Mouse (Mus musculus): Measurements from ENCODE around the gene Slc35g3. TPM values are rescaled to one million over a fixed set of nuclear protein-coding genes. Genes with fewer than 3 reads are reported as not detected.
"Not testable (repeated sequence)": the region's sequence is repeated elsewhere in the genome, so short reads cannot be mapped to it uniquely, and the experiment has no call there.

Gene Slc35g3
- total RNA-seq, 2 experiments from 2014 or later, result not detected

DNA sequence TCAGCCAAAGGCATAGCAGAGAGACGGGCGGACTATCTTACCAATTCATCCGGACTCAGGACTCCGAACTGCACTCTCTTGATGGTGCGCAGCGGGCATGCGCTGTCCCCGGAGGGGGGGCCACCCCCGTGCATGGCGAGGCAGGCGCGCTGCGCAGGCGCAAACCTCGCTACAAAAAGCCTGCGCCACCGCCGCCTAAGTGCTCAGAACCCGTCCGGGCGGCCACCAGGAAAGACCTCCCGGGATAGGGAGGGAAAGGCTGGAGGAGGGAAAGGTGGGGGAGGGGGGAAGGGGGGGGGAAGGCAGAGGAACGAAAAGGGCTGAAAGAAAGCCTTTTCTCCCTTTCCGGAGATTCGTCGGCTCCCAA, 3.7 kb downstream of the Slc35g3 start:
- peak; percentile 96 for DNase-seq (ENCODE audit: extremely low spot score in 1 of 2, low spot score in 1 of 2)

DNA sequence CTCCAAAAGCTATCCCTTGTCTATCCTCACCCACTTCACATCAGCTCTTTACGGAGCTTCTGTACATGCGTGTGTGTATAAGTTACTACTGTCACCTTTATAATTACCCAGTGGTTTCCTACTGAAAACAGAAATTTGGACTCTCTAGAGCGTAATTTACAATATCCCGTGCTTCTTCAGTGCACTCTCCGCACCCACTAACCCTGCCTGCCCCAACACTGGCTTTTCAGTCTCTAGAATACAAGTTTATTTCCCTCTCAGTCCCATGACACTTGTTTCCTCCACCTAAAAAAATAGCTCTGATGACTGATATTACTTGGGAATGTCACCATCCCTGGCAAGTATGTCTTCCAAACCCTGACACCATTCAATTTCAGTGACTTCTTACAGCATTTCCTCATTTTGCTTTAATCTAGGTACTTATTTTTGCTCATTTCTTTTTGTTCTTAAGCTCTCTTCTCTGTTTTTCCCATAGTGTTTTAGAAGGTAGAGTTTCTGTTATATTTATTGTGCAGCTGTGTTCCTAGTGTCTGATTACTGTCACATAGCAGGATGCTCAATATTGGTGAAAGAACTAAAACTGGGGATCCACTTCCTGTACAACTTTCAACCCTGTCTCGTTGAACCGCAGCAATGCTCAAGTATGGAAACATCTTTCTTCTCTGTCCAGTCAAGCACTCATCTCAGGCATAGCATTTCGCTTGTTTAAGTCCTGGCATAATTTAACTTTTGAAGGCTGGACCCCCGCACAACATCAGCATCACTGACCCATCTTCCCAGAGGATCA, 4.3 kb downstream of the Slc35g3 start:
- no peak for DNase-seq (ENCODE audit: extremely low spot score in 1 of 2, low spot score in 1 of 2)

DNA sequence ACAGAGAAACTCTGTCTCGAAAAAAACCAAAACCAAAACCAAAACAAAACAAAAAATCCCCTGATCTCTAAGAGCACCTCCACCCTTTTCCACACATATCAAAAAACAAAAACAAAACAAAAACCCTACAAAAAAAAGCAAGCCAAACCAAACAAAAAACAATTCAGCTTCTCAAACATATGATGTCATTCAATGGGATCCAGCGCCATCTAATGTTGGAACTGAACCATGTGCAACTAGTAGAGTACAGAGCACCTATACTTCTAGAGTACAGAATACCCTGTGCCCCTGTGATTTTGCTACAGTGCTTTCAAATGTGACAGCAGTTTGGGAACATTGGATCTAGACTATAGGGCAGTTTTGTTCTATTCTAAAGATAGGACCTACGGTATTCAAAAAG, 7.1 kb downstream of the Slc35g3 start:
- no peak for DNase-seq (ENCODE audit: extremely low spot score in 1 of 2, low spot score in 1 of 2)

DNA sequence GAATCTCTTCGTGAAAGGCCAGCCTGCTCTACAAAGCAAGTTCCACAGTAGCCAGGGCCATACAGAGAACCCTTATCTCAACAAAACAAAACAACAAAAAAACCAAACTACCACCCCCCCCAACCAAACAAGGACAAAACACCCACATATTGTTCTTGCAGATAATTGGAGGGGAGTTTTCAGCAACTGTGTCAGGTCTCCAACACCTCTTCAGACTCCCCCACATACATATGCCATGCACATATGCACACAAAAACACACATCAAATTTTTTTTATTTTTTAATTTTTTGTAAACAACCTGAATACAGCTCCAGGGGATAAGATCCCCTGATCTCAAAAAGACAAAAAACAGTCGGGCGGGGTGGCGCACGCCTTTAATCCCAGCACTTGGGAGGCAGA, 7.5 kb downstream of the Slc35g3 start:
- no peak for DNase-seq (ENCODE audit: extremely low spot score in 1 of 2, low spot score in 1 of 2)

DNA sequence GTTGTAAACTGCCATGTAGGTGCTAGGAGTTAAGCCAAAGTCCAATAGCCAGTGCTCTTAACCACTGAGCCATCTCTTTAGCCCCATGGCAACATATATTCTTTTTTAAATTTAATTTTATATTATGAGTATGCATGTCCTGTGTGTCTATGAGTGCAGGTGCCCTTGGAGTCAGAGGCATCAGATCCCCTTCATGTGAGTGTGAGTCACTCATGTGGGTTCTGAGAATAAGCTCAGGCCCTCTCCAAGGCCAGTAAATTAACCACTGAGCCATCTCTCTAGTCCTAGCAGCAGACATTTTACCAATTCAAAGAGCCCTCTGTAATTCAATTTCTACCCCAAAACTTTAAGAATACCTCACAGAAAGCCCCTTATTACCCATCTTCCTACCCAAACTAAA, 9.1 kb downstream of the Slc35g3 start:
- no peak for DNase-seq (ENCODE audit: extremely low spot score in 1 of 2, low spot score in 1 of 2)

DNA sequence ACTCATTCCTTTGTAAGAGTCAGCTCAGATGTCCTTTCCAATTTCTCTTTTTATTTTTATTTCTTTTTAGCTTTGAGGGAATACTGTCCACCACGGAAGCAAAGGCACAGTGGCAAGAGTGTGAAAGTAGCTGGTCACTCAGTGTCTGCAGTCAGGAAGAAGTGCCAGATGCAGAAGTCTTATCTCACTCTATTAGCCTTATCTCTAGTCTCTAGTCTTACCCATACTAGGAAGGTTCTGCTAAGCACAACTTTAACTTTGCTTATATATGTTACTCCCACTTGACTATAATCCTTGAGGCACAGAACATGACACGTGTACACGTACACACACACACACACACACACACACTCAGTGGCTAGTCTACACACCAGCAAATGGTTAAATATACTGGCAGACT, 10.1 kb downstream of the Slc35g3 start:
- DNase-seq (ENCODE audit: extremely low spot score in 1 of 2, low spot score in 1 of 2), result no peak

DNA sequence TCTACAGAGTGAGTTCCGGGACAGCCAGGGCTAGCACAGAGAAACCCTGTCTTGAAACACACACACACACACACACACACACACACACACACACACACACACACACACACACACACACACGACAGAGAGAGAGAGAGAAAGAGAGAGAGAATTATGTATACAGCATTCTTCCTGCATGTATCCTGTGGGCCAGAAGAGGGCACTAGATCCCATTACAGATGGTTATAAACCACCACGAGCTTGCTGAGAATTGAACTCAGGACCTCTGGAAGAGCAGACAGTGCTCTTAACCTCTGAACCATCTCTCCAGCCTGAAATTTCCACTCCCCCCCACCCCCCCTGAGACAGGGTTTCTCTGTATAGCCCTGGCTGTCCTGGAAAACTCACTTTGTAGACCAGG, 30.4 kb downstream of the Slc35g3 start:
- not testable (repeated sequence) for DNase-seq (ENCODE audit: extremely low spot score in 1 of 2, low spot score in 1 of 2)

DNA sequence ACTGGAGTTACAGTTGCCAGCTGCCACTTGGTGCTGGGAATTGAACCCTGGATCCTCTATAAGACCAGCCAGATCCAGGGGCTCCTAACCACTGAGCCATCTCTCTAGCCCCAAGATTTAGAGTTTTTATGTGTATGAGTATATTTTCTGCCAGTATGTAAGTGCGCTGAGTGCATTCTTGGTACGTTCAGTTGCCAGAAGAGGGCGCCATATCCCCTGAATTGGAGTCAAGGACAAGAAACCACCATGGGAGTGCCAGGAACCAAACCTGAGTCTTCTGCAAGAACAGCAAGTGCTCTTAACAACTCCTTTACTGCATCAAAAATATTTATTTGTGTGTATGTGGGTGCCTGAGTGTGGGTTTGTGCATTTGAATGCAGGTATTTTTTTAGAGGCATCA, 32.7 kb downstream of the Slc35g3 start:
- peak in 1 of 2 experiments; percentile 50 for DNase-seq (ENCODE audit: extremely low spot score in 1 of 2, low spot score in 1 of 2)

DNA sequence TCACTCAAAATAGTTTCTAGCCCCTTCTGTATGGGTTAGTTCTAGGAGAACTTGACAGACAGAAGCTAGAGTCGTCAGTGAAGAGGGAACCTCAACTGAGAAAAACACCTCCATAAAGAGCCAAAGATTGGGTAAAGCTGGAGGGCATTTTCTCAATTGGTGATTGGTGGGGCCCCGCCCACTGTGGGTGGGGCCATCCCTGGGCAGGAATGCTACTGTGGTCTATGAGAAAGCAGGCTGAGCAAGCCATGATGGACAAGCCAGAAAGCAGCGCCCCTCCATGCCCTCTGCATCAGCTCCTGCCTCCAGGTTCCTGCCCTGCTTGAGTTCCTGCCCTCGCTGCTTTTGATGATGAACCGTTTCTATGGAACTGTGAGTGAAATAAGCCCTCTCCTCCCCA, 35.8 kb downstream of the Slc35g3 start:
- DNase-seq (ENCODE audit: extremely low spot score in 1 of 2, low spot score in 1 of 2), result no peak

DNA sequence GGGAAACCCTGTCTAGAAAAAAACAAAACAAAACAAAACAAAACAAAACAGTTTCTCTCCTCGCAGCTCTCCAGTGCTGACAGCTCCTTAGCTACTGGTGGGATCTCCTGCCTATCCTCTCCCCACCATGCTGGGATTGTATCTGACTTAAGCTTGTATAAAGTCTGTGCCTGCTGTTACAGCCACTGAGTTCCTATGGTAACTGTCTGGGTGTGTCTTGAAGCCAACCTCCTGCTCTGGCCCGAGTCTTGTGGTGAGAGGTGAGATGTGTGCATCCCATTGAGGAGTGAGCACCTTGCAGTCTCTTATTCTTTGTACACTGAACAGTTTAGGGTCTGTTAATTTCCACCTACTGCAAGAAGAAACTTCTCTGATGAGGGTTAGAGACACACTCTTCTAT, 38.7 kb downstream of the Slc35g3 start:
- DNase-seq (ENCODE audit: extremely low spot score in 1 of 2, low spot score in 1 of 2), result no peak

DNA sequence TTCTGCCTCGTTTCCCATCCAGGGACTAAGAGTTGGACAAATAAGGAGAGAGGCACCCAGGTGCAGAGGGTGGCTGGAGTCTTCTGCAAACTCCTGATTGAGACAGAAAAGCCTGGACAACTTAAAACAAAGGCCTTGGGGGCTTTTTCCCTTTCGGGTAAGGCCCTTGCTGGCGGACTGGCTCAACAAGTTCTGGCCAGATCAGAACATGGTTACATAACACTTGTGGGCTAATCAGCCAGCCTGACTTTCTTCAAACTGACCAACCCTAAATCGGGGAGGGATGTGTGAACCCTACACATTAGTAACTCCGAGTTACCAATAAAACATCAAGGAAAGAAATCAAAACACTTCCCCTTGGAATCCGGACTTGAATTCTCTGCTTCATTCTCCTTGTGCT, 40.9 kb downstream of the Slc35g3 start:
- no peak for DNase-seq (ENCODE audit: extremely low spot score in 1 of 2, low spot score in 1 of 2)

DNA sequence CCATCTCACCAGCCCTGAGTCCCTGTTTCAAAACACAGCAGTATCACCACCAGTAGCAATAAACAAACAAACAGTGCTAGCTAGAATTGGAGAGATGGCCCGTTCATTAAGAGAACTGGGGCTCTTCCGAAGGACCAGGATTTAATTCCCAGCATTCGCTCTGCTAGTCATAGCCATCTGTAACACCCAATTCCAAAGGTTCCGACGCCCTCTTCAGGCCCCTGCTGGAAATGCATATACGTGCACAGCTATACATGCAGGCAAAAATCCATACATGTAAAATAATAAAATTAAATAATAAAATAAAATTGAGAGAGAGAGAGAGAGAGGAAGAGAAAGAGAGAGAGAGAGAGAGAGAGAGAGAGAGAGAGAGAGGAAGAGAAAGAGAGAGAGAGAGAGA, 42.3 kb downstream of the Slc35g3 start:
- DNase-seq (ENCODE audit: extremely low spot score in 1 of 2, low spot score in 1 of 2), result no peak

DNA sequence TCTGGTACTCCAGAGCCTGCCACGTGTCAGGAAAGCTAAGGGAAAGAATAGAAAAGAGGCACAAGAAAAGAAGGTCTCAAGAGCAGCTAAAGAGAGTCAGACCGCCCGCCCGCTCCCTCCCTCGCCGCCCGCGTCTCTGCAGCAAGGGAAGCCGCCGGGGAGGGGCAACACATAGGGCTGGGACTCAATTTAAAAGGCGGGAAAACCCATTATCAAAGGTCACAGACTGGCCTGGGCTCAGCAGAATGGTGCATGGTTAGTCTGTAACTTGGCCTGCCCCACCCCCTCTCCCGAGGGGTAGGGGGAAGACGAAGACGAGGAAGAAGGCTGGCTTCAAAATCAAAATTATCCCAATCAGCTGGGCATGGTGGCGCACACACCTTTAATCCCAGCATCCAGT, 43.1 kb downstream of the Slc35g3 start:
- no peak for DNase-seq (ENCODE audit: extremely low spot score in 1 of 2, low spot score in 1 of 2)

DNA sequence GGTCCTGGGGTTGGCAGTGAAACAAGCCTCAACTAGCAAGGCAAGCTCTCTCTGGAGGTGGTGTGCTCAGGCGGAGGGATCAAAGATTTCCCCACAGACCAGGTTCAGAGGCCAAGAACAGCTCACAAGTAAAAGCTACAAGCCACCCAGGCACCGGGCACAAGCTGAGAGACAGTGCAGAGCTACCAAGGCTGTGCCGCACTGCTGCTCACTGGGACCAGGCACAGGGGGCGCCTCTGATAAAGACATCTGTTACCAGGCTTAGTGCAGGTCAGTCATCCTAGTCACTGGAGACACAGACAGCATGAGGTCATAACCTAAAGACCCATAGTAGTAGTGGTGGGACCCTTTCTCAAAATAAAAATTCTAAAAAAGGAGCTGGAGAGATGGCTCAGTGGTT, 44.8 kb downstream of the Slc35g3 start:
- no peak for DNase-seq (ENCODE audit: extremely low spot score in 1 of 2, low spot score in 1 of 2)

DNA sequence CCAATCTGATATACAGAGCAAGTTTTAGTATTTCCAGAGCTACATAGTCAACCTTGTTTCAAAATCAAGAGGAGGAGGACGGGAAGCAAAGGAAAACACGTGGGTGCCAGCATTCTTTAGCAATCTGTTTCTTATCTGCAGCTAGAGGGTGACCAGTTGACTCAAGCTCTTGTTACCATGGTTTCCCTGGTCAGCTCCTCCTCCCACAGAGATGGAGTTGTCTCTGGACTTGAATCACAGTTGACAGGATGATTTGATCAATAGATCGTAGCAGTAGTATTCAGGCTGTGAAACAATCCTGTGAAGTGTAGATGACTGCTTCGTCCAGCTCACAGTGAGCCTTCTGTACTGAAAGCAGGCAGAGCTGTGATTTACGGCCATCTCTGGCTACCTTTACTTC, 45.8 kb downstream of the Slc35g3 start:
- no peak for DNase-seq (ENCODE audit: extremely low spot score in 1 of 2, low spot score in 1 of 2)

DNA sequence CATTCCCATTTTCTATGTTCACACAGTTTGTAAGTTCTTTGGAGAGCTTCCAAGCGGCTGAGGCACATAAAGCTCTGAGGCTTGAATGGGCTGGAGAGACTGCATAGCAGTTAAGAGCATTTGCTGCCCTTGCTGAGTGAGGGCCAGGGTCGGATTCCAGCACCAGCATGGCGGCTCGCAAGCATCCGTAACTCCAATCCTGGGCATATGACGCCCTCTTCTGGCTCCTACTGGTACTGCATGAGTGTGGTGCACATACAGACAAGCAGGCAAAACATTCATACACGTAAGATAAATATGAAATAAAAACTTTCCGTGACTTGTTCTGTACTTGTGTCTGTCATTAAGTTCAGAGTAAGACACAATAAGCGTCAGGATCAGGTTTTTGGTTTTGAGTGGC, 46.3 kb downstream of the Slc35g3 start:
- DNase-seq (ENCODE audit: extremely low spot score in 1 of 2, low spot score in 1 of 2), result peak in 1 of 2 experiments; percentile 32

DNA sequence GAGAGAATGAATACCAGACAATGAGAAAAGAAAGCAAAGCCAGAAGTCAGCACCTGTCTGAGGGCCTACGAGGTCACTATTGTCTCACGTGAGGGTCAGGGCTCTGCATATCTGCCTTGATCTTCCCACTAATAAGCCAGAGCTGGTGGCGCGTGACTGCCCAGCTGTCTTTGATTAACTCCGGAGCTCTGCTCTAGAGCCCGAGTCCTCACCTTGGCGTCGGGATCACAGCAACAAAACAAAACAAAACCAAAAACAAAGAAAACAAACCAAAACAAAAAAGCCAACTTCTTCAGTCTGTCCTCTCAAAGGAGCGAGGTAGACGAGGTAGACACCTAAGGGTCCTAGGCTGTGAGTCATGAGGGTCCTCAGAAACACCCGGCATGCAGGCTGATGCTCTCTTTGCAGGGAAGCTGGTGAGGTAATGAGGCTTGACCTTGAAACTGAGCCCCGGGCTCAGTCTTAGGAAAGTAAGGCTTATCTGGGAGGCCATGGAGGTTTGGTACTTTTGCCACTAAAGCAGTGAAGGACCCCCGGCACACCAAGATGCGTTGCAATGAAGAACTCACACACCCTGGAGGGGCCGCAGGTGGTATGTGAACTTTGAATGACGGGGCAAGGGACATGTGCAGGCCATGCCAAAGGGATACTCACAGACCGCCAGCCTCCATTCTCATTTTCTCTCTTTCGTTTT, 47.0 kb downstream of the Slc35g3 start:
- DNase-seq (ENCODE audit: extremely low spot score in 1 of 2, low spot score in 1 of 2), result no peak

DNA sequence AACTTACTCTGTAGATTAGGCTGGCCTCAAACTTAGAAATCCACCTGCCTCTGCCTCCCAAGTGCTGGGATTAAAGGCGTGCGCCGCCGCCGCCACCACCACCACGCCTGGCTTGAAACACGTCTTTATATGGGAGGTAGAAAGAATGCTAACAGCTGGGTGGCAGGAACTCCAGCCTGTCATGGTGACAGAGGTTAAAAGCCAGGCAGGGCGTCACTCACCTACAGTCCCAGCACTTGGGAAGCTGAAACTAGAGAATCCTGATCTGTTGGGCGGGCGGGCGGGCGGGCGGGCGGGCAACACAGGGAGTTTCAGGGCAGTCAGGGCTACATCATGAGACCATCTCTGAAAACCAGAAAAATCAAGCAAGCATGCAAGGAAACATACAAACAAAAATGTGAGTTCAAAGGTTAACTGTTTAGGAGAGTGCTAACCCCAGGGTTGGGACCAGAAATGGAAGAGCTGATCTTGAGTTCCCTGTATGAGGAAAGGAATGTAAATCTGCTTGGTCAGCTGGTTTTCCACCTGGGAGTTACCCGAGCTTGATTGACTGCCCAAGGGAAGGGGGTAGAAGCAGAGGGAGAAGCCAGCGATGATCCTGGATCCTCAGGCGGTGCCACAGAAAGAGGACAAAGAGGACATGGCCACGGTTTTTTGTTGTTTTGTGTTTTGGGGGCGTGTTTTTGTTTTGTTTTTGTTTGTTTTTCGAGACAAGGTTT, 48.7 kb downstream of the Slc35g3 start:
- no peak for DNase-seq (ENCODE audit: extremely low spot score in 1 of 2, low spot score in 1 of 2)

DNA sequence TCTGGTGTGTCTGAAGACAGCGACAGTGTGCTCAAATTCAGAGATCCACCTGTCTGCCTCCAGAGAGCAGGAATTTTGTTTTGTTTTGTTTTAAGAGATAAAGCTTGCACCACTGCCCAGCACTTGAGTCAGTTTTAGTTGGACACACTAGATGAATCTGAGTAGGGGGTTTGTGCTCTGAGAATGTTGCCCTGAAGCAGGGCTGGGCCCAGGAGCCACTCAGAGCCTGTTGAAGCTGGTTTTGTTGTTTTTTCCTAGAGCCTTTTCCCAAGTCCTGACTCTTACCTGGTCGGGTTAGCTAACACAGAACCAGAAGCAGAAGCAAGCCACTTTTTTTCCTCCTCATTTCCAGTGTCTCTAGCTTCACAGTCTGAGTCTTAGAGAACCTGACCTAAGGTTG, 50.7 kb downstream of the Slc35g3 start:
- no peak for DNase-seq (ENCODE audit: extremely low spot score in 1 of 2, low spot score in 1 of 2)

DNA sequence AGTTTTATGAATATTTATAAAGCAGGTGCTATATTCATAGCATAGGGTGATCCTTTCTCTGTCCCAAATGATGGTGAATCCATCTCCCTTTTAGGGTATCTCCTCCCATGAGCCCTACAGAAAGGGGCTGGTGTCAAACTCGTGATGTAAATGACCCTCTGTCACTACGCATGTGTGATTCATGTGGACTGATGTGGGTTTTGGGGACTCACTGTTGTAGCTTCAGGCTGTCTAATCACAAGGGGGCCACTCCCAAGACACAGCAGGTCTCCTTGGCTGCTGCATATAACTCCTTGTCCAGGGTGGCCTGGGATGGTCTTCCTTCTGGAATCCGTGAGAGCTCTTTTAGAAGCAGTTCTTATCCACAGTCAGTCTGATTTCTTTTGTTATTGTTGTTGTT, 51.3 kb downstream of the Slc35g3 start:
- DNase-seq (ENCODE audit: extremely low spot score in 1 of 2, low spot score in 1 of 2), result no peak
